Mouse (Mus musculus): ENCODE measurements around the gene Gfap. TPM values are rescaled to one million over a fixed set of nuclear protein-coding genes. Genes with fewer than 3 reads are reported as not detected.

Gfap gene
- total and polyA plus RNA-seq, 3 experiments = not detected

GRCm38 (mm10) chr11:102896641-102897040 is 4.1 kb downstream of the Gfap start:
- Histone ChIP-seq H3K9ac (ENCODE audit: insufficient read depth, low read depth) (no peak overlapping the region), H3K27ac (ENCODE audit: insufficient read depth, low read depth) (no peak overlapping the region), H3K4me1 (ENCODE audit: control insufficient read depth in 1 of 2, insufficient read depth in 2 of 2) (peaks cover 5 to 17% of the 10 kb centered on the region in 2 experiments), H3K4me3 (replicated peaks in 1 of 3; ENCODE audit: low read depth in 2 of 3, low read length in 2 of 3, poor library complexity in 1 of 3) (no peak overlapping the region), H3K9me3 (replicated peaks; ENCODE audit: low read length) (no peaks in the 10 kb centered on the region), H3K36me3 (replicated peaks in 1 of 2; ENCODE audit: control insufficient read depth in 1 of 2, insufficient read depth in 1 of 2, low read length in 1 of 2) (no peaks in the 10 kb centered on the region), H3K27me3 (replicated peaks) (peaks cover 66% of the 10 kb centered on the region), H3K79me2 (replicated peaks; ENCODE audit: control insufficient read depth, extremely low read depth, insufficient read depth, poor library complexity, severe bottlenecking) (no peaks in the 10 kb centered on the region), H3K4me2 (ENCODE audit: insufficient read depth, low read depth, poor library complexity, severe bottlenecking) (no peak overlapping the region)
- no peak for DNase-seq (ENCODE audit: extremely low read depth)
- dilution Hi-C loops (cut with MboI; ENCODE audit: extremely low pct_ligation_motif_present, extremely low pct_unique_long_range_greater_than_20kb, low sequenced_read_pairs) = no loop called here
- in situ Hi-C loops (cut with MboI; ENCODE audit: low pct_ligation_motif_present, low pct_unique_long_range_greater_than_20kb, low sequenced_read_pairs) = loop anchor here (5.0 kb wide), 2 partner anchors 36 to 96 kb away; no protein-coding TSS in a partner anchor
- TF ChIP-seq CTCF (conservative IDR thresholded peaks at IDR 0.05 in 1 of 2, IDR thresholded peaks at IDR 0.05 in 1 of 2; ENCODE audit: low read depth in 2 of 2, low read length in 2 of 2) = no peak
- no peak for TF ChIP-seq PAX5 (IDR thresholded peaks at IDR 0.05; ENCODE audit: low read length)
- no peak for TF ChIP-seq SIN3A (IDR thresholded peaks at IDR 0.05; ENCODE audit: low read length)
- TF ChIP-seq IRF4 (IDR thresholded peaks at IDR 0.05; ENCODE audit: low read depth, low read length) = no peak
- TF ChIP-seq CHD2 (IDR thresholded peaks at IDR 0.05; ENCODE audit: low read length) = no peak
- TF ChIP-seq GABPA (IDR thresholded peaks at IDR 0.05; ENCODE audit: insufficient replicate concordance, low read depth, low read length) = no peak
- TF ChIP-seq MAZ (IDR thresholded peaks at IDR 0.05; ENCODE audit: low read depth, low read length) = no peak
- no peak for TF ChIP-seq NELFE (IDR thresholded peaks at IDR 0.05; ENCODE audit: low read depth, low read length)
- no peak for TF ChIP-seq ZMIZ1 (IDR thresholded peaks at IDR 0.05; ENCODE audit: low read depth, low read length)
- no peak for TF ChIP-seq MEF2A (IDR thresholded peaks at IDR 0.05; ENCODE audit: borderline replicate concordance, low read depth, low read length)
- no peak for TF ChIP-seq NRF1 (IDR thresholded peaks at IDR 0.05; ENCODE audit: low read depth, low read length)
- no peak for TF ChIP-seq CHD1 (IDR thresholded peaks at IDR 0.05; ENCODE audit: low read depth, low read length)
- no peak for TF ChIP-seq TCF12 (IDR thresholded peaks at IDR 0.05; ENCODE audit: low read depth, low read length)
- TF ChIP-seq JUND (conservative IDR thresholded peaks at IDR 0.05; ENCODE audit: low read depth, low read length) = no peak
- no peak for TF ChIP-seq RAD21 (IDR thresholded peaks at IDR 0.05; ENCODE audit: low read depth, low read length)
- TF ChIP-seq KAT2A (IDR thresholded peaks at IDR 0.05; ENCODE audit: insufficient replicate concordance, low read length) = no peak
- TF ChIP-seq TBP (conservative IDR thresholded peaks at IDR 0.05; ENCODE audit: low read depth, low read length) = no peak
- TF ChIP-seq USF2 (conservative IDR thresholded peaks at IDR 0.05; ENCODE audit: low read depth, low read length) = no peak
- TF ChIP-seq HCFC1 (IDR thresholded peaks at IDR 0.05; ENCODE audit: low read depth, low read length) = no peak

- no peak for TF ChIP-seq JUN (IDR thresholded peaks at IDR 0.05; ENCODE audit: insufficient read depth, low read depth, low read length)
- TF ChIP-seq KAT2A (IDR thresholded peaks at IDR 0.05; ENCODE audit: insufficient replicate concordance, low read length) = no peak
- TF ChIP-seq UBTF (IDR thresholded peaks at IDR 0.05; ENCODE audit: low read depth, low read length) = no peak
- no peak for TF ChIP-seq RAD21 (IDR thresholded peaks at IDR 0.05; ENCODE audit: low read depth, low read length)
- TF ChIP-seq MAFK (IDR thresholded peaks at IDR 0.05; ENCODE audit: insufficient replicate concordance, low read length) = no peak
- no peak for TF ChIP-seq GABPA (IDR thresholded peaks at IDR 0.05; ENCODE audit: insufficient replicate concordance, low read depth, low read length)
- TF ChIP-seq MYC (IDR thresholded peaks at IDR 0.05; ENCODE audit: low read depth, low read length) = no peak
- no peak for TF ChIP-seq POLR2A (IDR thresholded peaks at IDR 0.05; ENCODE audit: low read depth, low read length)
- no peak for TF ChIP-seq MXI1 (IDR thresholded peaks at IDR 0.05; ENCODE audit: low read depth, low read length)
- TF ChIP-seq CHD1 (IDR thresholded peaks at IDR 0.05; ENCODE audit: low read depth, low read length) = no peak
- no peak for TF ChIP-seq ZKSCAN1 (IDR thresholded peaks at IDR 0.05; ENCODE audit: borderline replicate concordance, low read depth, low read length)
- no peak for TF ChIP-seq USF2 (conservative IDR thresholded peaks at IDR 0.05; ENCODE audit: low read depth, low read length)
- no peak for TF ChIP-seq CTCF (conservative IDR thresholded peaks at IDR 0.05 in 1 of 2, IDR thresholded peaks at IDR 0.05 in 1 of 2; ENCODE audit: low read depth in 2 of 2, low read length in 2 of 2)
- Histone ChIP-seq H3K4me3 (replicated peaks in 1 of 3; ENCODE audit: low read depth in 2 of 3, low read length in 2 of 3, poor library complexity in 1 of 3) (no peak overlapping the region), H3K79me2 (replicated peaks; ENCODE audit: control insufficient read depth, extremely low read depth, insufficient read depth, poor library complexity, severe bottlenecking) (no peaks in the 10 kb centered on the region), H3K36me3 (replicated peaks in 1 of 2; ENCODE audit: control insufficient read depth in 1 of 2, insufficient read depth in 1 of 2, low read length in 1 of 2) (no peaks in the 10 kb centered on the region), H3K27me3 (replicated peaks) (peaks cover 69% of the 10 kb centered on the region), H3K4me2 (ENCODE audit: insufficient read depth, low read depth, poor library complexity, severe bottlenecking) (no peak overlapping the region), H3K4me1 (ENCODE audit: control insufficient read depth in 1 of 2, insufficient read depth in 2 of 2) (peaks cover 5 to 11% of the 10 kb centered on the region in 2 experiments), H3K9me3 (replicated peaks; ENCODE audit: low read length) (no peaks in the 10 kb centered on the region), H3K9ac (ENCODE audit: insufficient read depth, low read depth) (no peak overlapping the region), H3K27ac (ENCODE audit: insufficient read depth, low read depth) (no peak overlapping the region)
- dilution Hi-C loops (cut with MboI; ENCODE audit: extremely low pct_ligation_motif_present, extremely low pct_unique_long_range_greater_than_20kb, low sequenced_read_pairs) (no loop called here), in situ Hi-C loops (cut with MboI; ENCODE audit: low pct_ligation_motif_present, low pct_unique_long_range_greater_than_20kb, low sequenced_read_pairs) (loop anchor here (5.0 kb wide), 2 partner anchors 37 to 97 kb away; no protein-coding TSS in a partner anchor)
- no peak for DNase-seq (ENCODE audit: extremely low read depth)
Observed at GRCm38 (mm10) chr11:102895779-102896178, 4.9 kb downstream of the Gfap start.

Measured in CH12.LX (cell line).